Comparison of ENCODE assay signal across 1 mouse cellular context in the genomic region with DNA sequence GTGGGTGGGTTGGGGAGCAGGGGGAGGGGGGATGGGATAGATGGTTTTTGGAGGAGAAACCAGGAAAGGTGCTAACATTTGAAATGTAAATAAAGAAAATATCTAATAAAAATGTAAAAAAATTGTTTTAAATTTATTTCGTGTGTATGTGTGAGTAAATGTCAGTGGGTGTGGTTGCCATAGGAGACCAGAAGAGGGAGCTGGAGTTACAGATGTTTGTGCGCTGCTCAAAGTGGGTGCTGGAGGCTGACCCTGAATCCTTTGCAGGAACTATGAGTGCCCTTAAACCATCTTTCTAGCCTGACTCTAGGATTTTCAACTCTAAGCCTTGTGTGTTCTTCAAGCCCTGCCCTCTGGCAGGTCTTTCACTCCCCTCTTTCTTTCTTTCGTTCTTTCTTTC.
A peak's percentile ranks its signal among the peaks of the same experiment; 100 is the strongest.
TF ChIP-seq lines count a peak whose summit lies in the region.

No protein-coding gene starts in this region.

TF ChIP-seq in MEL, 35 proteins besides CTCF, POLR2A, EP300 and RAD21:
- TF ChIP-seq ZC3H11A (IDR thresholded peaks at IDR 0.05; ENCODE audit: low read depth, low read length) (peak; percentile 25; the same call in 1 of the 2 replicates), SMC3 (IDR thresholded peaks at IDR 0.05; ENCODE audit: low read depth, low read length) (peak; percentile 59), NELFE (IDR thresholded peaks at IDR 0.05; ENCODE audit: low read depth, low read length) (no peak)
